Mouse (Mus musculus): Measurements from ENCODE around the gene Trio.

Trio gene

GRCm38 (mm10) chr15:27943486-27944195, 82.0 kb downstream of the Trio start:
- DNase-seq = no peak

DNA sequence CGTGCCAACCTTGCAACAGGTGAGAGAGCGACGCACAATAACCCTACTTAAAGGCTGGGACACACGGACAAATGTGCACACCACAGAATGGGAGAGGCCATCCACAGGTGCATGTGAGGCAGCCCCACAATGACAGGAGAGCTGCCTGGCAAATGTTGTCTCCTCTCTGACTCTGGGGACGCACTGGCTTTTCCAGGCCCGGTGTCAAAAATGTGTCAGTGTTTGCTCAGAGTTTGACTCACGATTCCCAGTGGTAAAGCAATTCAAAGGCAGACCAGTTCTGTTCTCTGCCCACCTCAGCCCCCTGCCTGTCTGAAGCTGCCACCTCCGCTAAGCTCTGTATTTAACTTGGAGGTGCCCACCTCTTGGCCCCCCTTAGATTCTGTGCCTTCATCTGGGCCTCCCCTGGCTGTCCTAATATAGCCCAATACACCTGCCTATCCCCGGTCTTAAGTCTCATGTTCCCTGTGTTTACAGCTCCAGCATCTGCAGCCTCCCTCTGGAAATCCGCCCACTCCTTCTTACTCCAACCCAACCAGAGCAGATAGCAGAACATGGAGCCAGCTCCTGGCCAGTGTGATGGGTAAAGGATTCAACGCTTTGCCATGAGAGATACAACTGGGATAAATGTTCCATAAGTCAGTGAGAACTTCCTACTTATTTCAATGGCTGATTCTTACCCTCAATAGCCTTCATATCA, 83.3 kb downstream of the Trio start:
- DNase-seq = no peak

GRCm38 (mm10) chr15:27941441-27941840, 84.2 kb downstream of the Trio start:
- no peak for DNase-seq

DNA sequence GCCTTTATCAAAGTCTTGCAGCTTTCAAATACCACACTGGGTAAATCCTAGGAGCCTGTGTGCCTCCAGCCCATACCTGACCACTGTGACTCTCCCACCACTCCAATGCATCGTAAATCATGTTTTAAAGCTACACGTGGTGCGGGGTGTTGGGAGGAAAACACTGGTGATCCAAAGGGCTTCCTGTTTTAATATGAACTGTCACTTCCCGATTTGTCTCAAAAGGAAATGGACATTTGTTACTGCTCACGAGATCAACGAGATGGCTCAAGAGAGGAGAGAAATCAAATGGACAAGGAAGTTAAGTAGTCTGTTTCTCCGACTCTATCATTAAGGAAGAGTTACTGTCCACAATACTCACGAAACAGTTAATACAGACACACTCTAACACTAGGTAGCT, 84.6 kb downstream of the Trio start:
- DNase-seq = no peak

GRCm38 (mm10) chr15:27940032-27940431, 85.6 kb downstream of the Trio start:
- no peak for DNase-seq

DNA sequence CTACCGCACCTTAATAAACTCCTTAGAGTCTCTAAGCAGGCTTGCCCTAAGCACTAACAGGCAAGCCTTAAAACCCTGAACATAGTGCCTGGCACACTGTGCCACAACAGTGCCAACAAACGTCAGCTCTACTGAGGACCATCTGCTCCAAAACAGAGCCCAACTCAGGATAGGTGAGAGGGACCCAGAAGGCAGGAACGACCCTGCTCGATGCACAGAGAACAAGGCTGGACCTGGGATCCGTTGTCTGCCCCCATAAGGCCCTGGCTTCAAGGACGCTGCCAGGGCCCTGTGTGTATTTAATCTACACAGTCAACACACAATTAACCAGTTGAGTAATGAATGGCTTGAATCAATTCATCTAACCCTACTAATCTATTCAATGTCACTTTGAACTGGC, 86.8 kb downstream of the Trio start:
- no peak for DNase-seq

DNA sequence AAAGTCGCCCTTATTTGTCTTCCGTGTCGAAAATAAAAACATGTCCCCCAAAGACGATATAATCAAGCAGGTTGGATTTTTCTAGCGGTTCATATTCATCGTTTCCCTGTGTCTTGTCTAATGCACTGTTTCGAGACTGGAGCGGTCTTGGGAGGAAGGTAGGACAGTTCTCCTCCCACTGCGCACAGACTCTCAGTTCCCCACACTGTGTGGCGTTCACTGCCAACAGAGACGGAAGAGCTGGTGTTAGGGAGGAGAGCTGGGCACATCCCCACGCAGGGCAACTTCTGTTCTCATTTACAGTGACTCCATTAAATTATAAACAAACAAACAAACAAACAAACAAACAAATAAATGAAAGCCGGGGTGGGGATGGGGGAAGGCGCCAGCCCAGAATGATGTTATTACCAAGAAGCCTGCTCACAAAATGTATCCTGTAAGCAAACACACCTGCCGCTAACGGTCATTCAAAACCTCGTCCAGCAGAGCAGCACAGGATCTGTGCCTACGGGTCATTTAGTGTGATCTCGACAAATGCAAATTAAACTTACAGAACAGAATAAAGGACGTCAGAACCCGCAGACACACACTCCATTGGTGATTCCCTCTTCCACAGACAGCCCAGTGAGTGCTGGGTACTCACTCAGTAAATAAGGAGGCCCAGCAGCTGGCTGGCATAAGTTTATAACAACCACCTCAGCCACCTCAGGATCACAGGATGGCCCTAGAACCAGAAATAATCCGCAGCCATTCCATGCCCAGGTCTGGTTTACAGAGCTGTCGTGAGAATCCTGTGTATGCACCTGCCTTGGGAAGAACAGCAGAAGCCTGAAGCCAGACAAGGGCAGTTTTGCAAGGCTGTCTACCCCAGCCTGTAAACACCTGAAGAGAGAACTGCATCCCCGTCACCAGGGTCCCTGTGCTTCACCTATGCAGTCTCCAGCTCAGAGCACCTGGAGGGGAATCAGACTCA, 87.5 kb downstream of the Trio start:
- no peak for DNase-seq

GRCm38 (mm10) chr15:27937003-27937860, 88.4 kb downstream of the Trio start:
- DNase-seq = peak; percentile 51

GRCm38 (mm10) chr15:27935772-27936746, 89.6 kb downstream of the Trio start:
- no peak for DNase-seq

DNA sequence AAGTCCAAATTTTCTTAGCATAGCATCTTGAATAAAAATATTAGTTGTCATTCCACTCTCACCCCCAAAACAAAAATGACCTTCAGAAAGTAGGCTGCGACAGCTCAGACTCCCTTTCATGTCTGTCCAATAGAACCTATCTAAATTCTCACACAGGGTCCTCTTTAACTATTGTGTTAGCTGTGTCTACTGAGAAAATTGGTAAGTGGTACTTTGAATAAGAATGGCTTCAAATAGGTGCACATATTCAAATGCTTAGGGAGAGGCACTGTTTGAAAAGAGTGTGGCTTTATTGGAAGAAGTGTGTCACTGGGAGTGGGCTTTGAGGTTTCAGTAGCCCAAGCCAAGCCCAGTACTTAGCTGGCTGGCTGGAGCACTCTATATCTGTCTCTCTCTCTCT, 92.4 kb downstream of the Trio start:
- no peak for DNase-seq

DNA sequence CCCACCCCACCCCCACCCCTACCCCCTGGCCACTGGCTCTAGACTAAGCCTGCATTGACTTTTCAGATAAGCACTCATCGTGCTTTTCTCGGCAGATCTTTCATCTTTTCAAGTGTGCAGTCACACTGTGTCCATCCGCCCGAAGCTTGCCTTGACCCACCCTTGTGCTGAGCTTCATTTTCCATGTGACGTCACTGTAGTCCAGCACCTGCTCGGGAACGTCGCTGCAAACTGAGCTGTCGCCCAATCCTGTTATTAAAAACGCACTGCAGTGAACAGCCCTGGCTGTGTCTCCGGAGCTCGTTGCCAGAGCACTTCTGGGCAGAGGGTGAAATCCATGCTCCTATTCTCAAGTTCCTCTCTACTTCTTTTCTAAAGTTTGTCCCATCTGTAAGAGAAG, 93.8 kb downstream of the Trio start:
- no peak for DNase-seq

DNA sequence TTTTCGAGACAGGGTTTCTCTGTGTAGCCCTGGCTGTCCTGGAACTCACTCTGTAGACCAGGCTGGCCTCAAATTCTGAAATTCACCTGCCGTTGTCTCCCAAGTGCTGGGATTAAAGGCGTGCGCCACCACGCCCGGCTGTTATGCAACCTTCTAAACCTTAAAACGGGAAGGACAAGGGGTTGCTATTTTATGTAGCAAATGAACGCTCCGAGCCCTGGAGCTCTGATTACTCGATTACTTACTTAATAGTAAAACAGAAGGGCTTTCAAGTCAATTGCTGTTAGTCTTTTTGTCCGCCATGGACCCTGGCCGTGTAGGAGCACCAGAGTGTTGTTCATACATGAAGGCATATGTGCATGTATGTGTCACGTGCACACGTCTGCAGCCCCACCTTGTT, 94.2 kb downstream of the Trio start:
- no peak for DNase-seq

- no peak for DNase-seq
Measured at GRCm38 (mm10) chr15:27927614-27928013, 98.0 kb downstream of the Trio start.

DNA sequence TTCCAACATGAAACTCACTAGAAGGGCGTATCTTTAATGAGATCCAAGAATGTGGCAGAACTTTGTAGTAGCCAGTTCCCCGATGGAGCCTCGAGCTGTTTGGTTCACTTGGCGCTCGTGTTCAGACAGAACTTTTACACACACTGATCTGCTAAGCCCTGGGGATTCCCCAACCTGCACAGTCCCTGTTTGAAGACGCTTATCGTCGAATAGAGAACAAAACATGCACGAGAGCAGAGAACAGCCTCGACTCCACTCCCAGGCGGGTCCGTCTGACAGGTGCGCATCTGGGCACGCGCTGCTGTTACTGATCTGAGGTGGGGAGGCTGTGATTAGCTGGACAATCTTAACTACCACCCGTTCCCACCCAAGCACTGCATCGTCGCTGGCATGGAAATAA, 98.7 kb downstream of the Trio start:
- DNase-seq = no peak

DNA sequence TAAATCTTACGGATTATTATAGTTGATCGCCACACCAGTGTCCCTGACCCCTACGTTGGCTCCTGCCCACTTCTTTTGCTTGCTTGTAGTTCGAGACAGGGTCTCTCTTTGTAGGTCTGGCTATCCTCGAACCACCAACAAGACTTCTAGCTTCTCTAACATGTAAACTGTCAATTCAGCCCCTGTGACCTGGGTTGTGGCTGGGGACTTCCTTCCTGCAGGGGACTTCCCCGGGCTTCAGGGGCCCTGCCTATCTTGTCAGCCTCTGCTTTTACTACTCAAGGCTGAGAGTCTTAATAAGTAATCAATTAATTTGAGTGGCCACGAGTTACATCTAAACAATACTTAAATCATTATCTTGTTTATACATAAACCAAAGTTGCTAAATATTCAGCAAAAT, 99.2 kb downstream of the Trio start:
- DNase-seq = no peak

DNA sequence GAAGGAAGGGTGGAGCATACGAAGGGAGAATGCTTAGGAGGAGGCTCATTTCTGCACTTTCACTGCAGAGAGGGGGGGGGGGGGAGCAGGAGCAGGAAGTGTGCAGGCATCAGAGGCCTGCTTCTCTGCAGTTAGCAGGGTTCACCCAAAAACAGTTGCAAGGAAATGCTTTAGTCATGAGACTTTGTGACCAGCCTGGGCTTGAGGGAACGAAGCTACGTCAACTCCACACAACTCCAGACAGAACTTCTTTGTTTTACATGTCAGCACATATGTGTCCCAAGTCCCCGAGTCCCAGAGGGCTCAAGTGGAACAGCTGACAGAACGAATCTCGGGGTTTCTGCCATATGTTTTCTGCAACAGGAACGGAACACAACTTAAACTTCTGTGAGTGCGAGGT, 99.8 kb downstream of the Trio start:
- no peak for DNase-seq

- DNase-seq = no peak
Measured at GRCm38 (mm10) chr15:27925004-27925635, 100.5 kb downstream of the Trio start.

- no peak for DNase-seq
Measured at GRCm38 (mm10) chr15:27923987-27924341, 101.7 kb downstream of the Trio start.

- peak; percentile 77 for DNase-seq
Measured at GRCm38 (mm10) chr15:27923280-27923986, 102.2 kb downstream of the Trio start.

GRCm38 (mm10) chr15:27920751-27921150, 104.9 kb downstream of the Trio start:
- DNase-seq = peak; percentile 49

All from kidney, adult 11 months (tissue).